Mouse (Mus musculus) kidney, postnatal 0 days (tissue): ENCODE measurements around the gene Trappc10. TPM values are rescaled to one million over a fixed set of nuclear protein-coding genes. Genes with fewer than 3 reads are reported as not detected.

Experiments used
- ATAC-seq: fragments of 200-750 bp; cut with Nextera tagmentation; replicated peaks from 2 replicates; pipeline ENCODE4 v1.8.0; 2017; ENCODE audit warnings: low read depth, moderate number of reproducible peaks, moderate TSS enrichment, moderate library complexity; ENCODE audit not compliant: low FRiP score
- DNase-seq: peaks from one replicate; pipeline ENCODE4 v3.0.0-alpha.2; 2016; ENCODE audit warnings: low spot score
- H3K27ac ChIP-seq: fragments of 300-500 bp; sonication (generic); 2 replicates; pipeline ENCODE4 v1.5.1; 2014; ENCODE audit warnings: mild to moderate bottlenecking
- H3K27me3 ChIP-seq: fragments of 300-500 bp; sonication (generic); 2 replicates; pipeline ENCODE4 v1.6.1; 2014; ENCODE audit warnings: low read length, mixed read lengths; ENCODE audit not compliant: insufficient read depth
- H3K36me3 ChIP-seq: fragments of 300-500 bp; sonication (generic); 2 replicates; pipeline ENCODE4 v1.6.1; 2014; ENCODE audit warnings: low read length, mixed read lengths; ENCODE audit not compliant: insufficient read depth
- H3K4me1 ChIP-seq: fragments of 300-500 bp; sonication (generic); replicated peaks from 2 replicates; pipeline ENCODE4 v1.6.1; 2014; ENCODE audit warnings: antibody characterized with exemption, low read length, mixed read lengths; ENCODE audit not compliant: insufficient read depth
- H3K4me2 ChIP-seq: fragments of 300-500 bp; sonication (generic); 2 replicates; pipeline ENCODE4 v1.6.1; 2014; ENCODE audit warnings: mild to moderate bottlenecking, low read length, moderate library complexity, mixed read lengths
- H3K4me3 ChIP-seq: fragments of 300-500 bp; sonication (generic); replicated peaks from 2 replicates; pipeline ENCODE4 v1.5.1; 2014; ENCODE audit warnings: low read depth, low read length
- H3K9ac ChIP-seq: fragments of 300-500 bp; sonication (generic); 2 replicates; pipeline ENCODE4 v1.6.1; 2014; ENCODE audit warnings: low read depth, low read length
- H3K9me3 ChIP-seq: fragments of 300-500 bp; sonication (generic); replicated peaks from 2 replicates; pipeline ENCODE4 v1.6.1; 2016; ENCODE audit warnings: low read length, inconsistent platforms, mixed read lengths
- CTCF ChIP-seq: IDR thresholded peaks from 2 replicates; pipeline ENCODE4 v1.5.1; 2016; ENCODE audit warnings: antibody characterized with exemption, low read depth, mild to moderate bottlenecking, moderate library complexity
- WGBS: fragments of 180-500 bp; shearing (Covaris S2); extraction: QIAGEN DNeasy Blood & Tissue Kit; methylation state at CpG from one replicate; pipeline ENCODE4 v1.1.7; 2014; 5-methylcytosine and 5-hydroxymethylcytosine counted together
- polyA plus RNA-seq: library from polyadenylated mRNA; unstranded; fragments of >200 nt; fragmentation: Nextera tagmentation; extraction: Ambion mirVana; gene quantifications from 2 replicates; pipeline ENCODE4 v1.2.1, GENCODE M21; 2015

Trappc10 gene
- polyA plus RNA-seq, 1 experiment from 2014 or later = 21.9 TPM

- Histone ChIP-seq H3K36me3 (peaks cover 51% of the 10 kb centered on the region; the same call in 1 of the 2 replicates), H3K9ac (no peak overlapping the region), H3K27ac (0 out of 2 replicates have a peak overlapping the region, but pooled peaks have one; percentile 48), H3K4me1 (0 out of 2 replicates have a peak, but pooled peaks cover 6% of the 10 kb centered on the region), H3K4me3 (no peak overlapping the region), H3K9me3 (no peaks in the 10 kb centered on the region), H3K4me2 (no peak overlapping the region), H3K27me3 (no peaks in the 10 kb centered on the region)
- peak; percentile 88 for TF ChIP-seq CTCF
- DNase-seq (peak; percentile 85), ATAC-seq (peak; percentile 80)
- WGBS = 34% methylated on average over 8 of the region's 8 CpGs
Observed at GRCm38 (mm10) chr10:78279210-78279609, 34.8 kb upstream of the Trappc10 start.

DNA sequence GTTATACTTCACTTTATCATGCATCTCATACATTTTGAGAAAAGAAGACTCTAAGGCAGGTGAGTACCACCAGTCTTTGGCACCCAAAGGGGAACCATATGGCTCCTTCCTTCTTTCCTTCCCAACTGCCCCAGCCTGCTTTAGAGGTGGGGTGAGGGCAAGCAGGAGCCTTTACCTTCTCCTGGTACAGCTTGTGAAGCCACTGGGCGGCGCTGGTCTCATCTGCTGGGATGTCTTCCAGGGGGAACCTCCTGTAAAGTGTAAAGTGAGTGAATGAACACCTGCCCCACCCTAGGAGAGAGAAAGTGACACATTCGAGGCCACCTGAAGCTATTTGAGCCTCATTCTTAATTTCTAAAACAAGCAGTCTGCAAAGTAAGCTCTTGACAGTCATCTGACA lies 33.4 kb upstream of the Trappc10 start:
- H3K4me2 ChIP-seq = no peak overlapping the region
- 0 out of 2 replicates have a peak, but pooled peaks cover 6% of the 10 kb centered on the region for H3K4me1 ChIP-seq
- ATAC-seq (no peak), DNase-seq (no peak)
- peaks cover 52% of the 10 kb centered on the region for H3K36me3 ChIP-seq
- no peaks in the 10 kb centered on the region for H3K27me3 ChIP-seq
- no peak overlapping the region for H3K27ac ChIP-seq
- TF ChIP-seq CTCF = no peak
- no peak overlapping the region for H3K9ac ChIP-seq
- WGBS = 85% methylated on average over 3 of the region's 3 CpGs
- no peak overlapping the region for H3K4me3 ChIP-seq
- H3K9me3 ChIP-seq = no peaks in the 10 kb centered on the region

GRCm38 (mm10) chr10:78276242-78276641 lies 31.8 kb upstream of the Trappc10 start:
- H3K36me3 ChIP-seq = peaks cover 48% of the 10 kb centered on the region
- H3K27ac ChIP-seq = no peak overlapping the region
- WGBS = 80% methylated on average over 4 of the region's 4 CpGs
- H3K4me1 ChIP-seq = 0 out of 2 replicates have a peak, but pooled peaks cover 6% of the 10 kb centered on the region
- ATAC-seq (no peak), DNase-seq (no peak)
- no peak overlapping the region for H3K4me2 ChIP-seq
- H3K9me3 ChIP-seq = no peaks in the 10 kb centered on the region
- no peak overlapping the region for H3K4me3 ChIP-seq
- no peaks in the 10 kb centered on the region for H3K27me3 ChIP-seq
- no peak overlapping the region for H3K9ac ChIP-seq
- no peak for TF ChIP-seq CTCF

GRCm38 (mm10) chr10:78272932-78273331 lies 28.5 kb upstream of the Trappc10 start:
- Histone ChIP-seq H3K4me3 (no peak overlapping the region), H3K4me2 (no peak overlapping the region), H3K4me1 (no peaks in the 10 kb centered on the region), H3K9me3 (no peaks in the 10 kb centered on the region), H3K9ac (no peak overlapping the region), H3K27me3 (no peaks in the 10 kb centered on the region), H3K27ac (no peak overlapping the region), H3K36me3 (peaks cover 51% of the 10 kb centered on the region)
- ATAC-seq (no peak), DNase-seq (no peak)
- TF ChIP-seq CTCF = no peak
- WGBS = 46% methylated on average over 9 of the region's 9 CpGs

GRCm38 (mm10) chr10:78265881-78266280 lies 21.4 kb upstream of the Trappc10 start:
- H3K9me3 ChIP-seq = no peaks in the 10 kb centered on the region

DNA sequence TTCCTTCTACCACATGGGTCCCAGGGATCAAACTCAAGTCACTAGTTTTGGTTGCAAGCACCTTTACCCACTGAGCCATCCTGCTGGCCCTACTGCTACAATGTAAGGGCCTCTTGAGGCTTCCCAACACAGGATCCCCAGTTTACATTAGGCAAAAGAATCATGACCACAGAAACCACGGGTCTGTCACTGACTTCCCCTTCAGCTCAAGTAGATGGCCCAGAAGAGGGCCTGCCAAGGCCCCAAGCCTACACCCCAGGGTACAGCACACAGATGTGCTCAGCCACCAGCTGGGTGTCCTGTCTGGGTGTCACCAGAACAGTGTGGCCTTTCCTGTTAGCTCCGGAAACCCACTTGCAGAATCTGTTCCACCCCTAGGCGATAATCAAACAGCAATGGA lies 20.3 kb upstream of the Trappc10 start:
- WGBS = 69% methylated on average over 3 of the region's 3 CpGs
- Histone ChIP-seq H3K9me3 (no peaks in the 10 kb centered on the region), H3K27me3 (no peaks in the 10 kb centered on the region), H3K4me3 (no peak overlapping the region), H3K9ac (no peak overlapping the region), H3K4me2 (no peak overlapping the region), H3K36me3 (no peaks in the 10 kb centered on the region), H3K27ac (no peak overlapping the region), H3K4me1 (no peaks in the 10 kb centered on the region; the same call in 1 of the 2 replicates)
- DNase-seq (no peak), ATAC-seq (no peak)
- TF ChIP-seq CTCF = no peak

More at GRCm38 (mm10) chr10:78265881-78266280, 21.4 kb upstream of the Trappc10 start:
- Histone ChIP-seq H3K36me3 (peaks cover 8% of the 10 kb centered on the region; the same call in 1 of the 2 replicates), H3K9ac (no peak overlapping the region), H3K4me1 (no peaks in the 10 kb centered on the region), H3K27me3 (no peaks in the 10 kb centered on the region), H3K4me3 (no peak overlapping the region), H3K4me2 (no peak overlapping the region), H3K27ac (no peak overlapping the region)
- ATAC-seq = no peak
- WGBS = 68% methylated on average over 3 of the region's 3 CpGs
- no peak for DNase-seq
- peak; percentile 28; the same call in 1 of the 2 replicates for TF ChIP-seq CTCF
